Mouse (Mus musculus): Measurements from ENCODE around the gene Psmb5. TPM values are rescaled to one million over a fixed set of nuclear protein-coding genes. Genes with fewer than 3 reads are reported as not detected.
"Not testable (repeated sequence)": the region's sequence is repeated elsewhere in the genome, so short reads cannot be mapped to it uniquely, and the experiment has no call there.

Gene Psmb5
- total and polyA plus RNA-seq, 2 experiments from 2014 or later = 204 to 411 TPM

DNA sequence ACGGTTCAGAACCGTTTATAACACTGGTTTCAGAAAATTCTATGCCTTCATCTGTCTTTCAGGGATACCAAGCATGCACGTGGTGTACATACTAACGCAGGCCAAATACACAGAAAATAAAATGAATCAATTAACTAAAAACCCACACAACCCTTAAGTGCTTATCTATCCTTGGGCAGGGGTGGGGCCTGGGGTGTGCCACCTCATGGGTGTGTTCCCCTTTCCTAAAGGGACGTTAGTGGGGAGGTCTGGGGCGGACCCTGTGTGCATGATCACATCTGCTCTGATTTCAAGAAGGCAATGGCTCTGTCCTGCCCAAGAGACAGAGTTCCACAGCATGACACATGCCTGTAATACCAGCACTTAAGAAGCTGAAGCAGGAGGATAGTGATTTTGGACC lies 5.5 kb upstream of the Psmb5 start:
- no peak for TF ChIP-seq CTCF (IDR thresholded peaks at IDR 0.05; ENCODE audit: low read depth)
- no peak overlapping the region for H3K4me2 ChIP-seq (ENCODE audit: low read depth, low read length)
- H3K9ac ChIP-seq (replicated peaks; ENCODE audit: low read length) = no peak overlapping the region
- H3K27me3 ChIP-seq (ENCODE audit: insufficient read depth, low read length) = no peaks in the 10 kb centered on the region
- H3K4me1 ChIP-seq (ENCODE audit: insufficient read depth, low read length) = no peaks in the 10 kb centered on the region
- H3K36me3 ChIP-seq (ENCODE audit: insufficient read depth, low read length) = no peaks in the 10 kb centered on the region
- no peaks in the 10 kb centered on the region for H3K9me3 ChIP-seq (ENCODE audit: low read length)
- H3K27ac ChIP-seq = no peak overlapping the region
- no peak overlapping the region for H3K4me3 ChIP-seq (ENCODE audit: low read length)
- ATAC-seq (no peak), DNase-seq (ENCODE audit: low spot score) (no peak)
- WGBS = 86% methylated on average over 6 of the region's 6 CpGs

DNA sequence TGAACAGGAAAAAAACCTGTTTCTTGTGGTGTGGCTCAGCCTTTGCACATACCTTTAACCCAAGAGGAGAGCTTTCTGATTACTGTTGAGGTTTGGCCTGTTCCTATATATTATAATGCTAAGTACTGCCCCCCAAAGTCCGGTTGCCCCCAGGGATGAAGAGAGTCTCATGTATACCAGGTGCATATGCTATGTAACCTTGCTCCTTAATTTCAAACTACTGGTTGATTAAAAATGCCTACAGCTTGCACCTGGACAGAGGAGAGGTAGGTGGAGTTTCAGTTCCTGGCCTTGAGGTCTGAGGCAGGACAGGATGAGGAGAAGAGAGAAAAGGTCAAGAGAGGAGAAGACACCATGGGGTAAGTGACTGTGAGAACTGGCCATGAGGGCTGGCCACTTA lies 3.3 kb upstream of the Psmb5 start, which contains the start of gene Psmb11:
Gene Psmb11, plus strand, starts transcription at position 301 of the 400 bp plus-strand sequence.
- 89% methylated on average over 1 of the region's 1 CpGs for WGBS
- ATAC-seq (no peak), DNase-seq (ENCODE audit: low spot score) (no peak)
- H3K9me3 ChIP-seq (ENCODE audit: low read length) = no peaks in the 10 kb centered on the region
- no peak within 1 kb of the TSS for H3K27ac ChIP-seq
- H3K4me1 ChIP-seq (ENCODE audit: insufficient read depth, low read length) = peaks cover 6% of the 10 kb centered on the region; the same call in 1 of the 2 replicates
- no peaks in the 10 kb centered on the region for H3K27me3 ChIP-seq (ENCODE audit: insufficient read depth, low read length)
- H3K9ac ChIP-seq (replicated peaks; ENCODE audit: low read length) = no peak within 1 kb of the TSS
- TF ChIP-seq CTCF (IDR thresholded peaks at IDR 0.05; ENCODE audit: low read depth) = no peak
- no peak within 1 kb of the TSS for H3K4me2 ChIP-seq (ENCODE audit: low read depth, low read length)
- H3K4me3 ChIP-seq (ENCODE audit: low read length) = no peak within 1 kb of the TSS
- no peaks in the 10 kb centered on the region for H3K36me3 ChIP-seq (ENCODE audit: insufficient read depth, low read length)

DNA sequence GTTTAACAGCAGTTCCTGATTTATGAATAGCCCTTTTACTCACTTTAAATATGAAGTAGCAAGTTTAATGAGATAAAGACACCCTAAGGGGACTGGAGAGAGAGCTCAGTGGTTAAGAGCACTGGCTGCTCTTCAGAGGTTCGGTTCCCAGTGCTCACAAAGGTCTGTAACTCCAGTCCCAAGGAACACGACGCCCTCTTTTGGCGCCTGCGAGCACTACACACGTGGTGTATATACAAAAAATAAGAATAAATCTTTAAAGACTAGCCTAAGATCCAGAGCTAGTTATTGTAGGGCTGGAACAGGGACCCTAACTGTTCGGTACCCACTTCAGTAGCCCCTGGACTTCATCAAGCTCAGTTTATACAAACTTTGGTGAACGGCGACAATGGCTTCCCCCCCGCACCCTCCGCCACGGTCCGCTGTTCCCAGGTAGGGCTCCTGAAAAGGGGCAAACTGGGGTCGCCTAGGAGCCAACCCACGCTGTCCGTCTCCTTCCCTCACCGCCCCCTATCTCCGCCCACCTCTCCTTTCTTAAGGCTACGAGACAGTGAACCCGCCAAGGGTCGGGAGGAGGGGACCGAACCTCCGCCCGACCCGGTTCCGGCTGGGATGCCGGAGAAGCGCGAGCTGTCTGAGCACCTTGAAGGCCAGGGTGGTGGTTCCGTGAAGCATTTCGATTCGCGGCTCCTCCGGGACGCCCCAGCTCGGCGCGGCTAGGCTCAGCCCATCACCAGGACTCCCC lies 498 bp downstream of the Psmb5 start:
- TF ChIP-seq CTCF (IDR thresholded peaks at IDR 0.05; ENCODE audit: low read depth) = peak; percentile 34; the same call in 1 of the 2 replicates
- H3K36me3 ChIP-seq (ENCODE audit: insufficient read depth, low read length) = peaks cover 15% of the 10 kb centered on the region
- H3K9me3 ChIP-seq (ENCODE audit: low read length) = no peaks in the 10 kb centered on the region
- peak overlapping the region; percentile 74 for H3K9ac ChIP-seq (replicated peaks; ENCODE audit: low read length)
- peaks cover 6% of the 10 kb centered on the region; the same call in 1 of the 2 replicates for H3K4me1 ChIP-seq (ENCODE audit: insufficient read depth, low read length)
- peak; percentile 43 for DNase-seq (ENCODE audit: low spot score)
- peak overlapping the region; percentile 66 for H3K4me3 ChIP-seq (ENCODE audit: low read length)
- H3K27me3 ChIP-seq (ENCODE audit: insufficient read depth, low read length) = no peaks in the 10 kb centered on the region
- peak; percentile 65 for ATAC-seq
- peak overlapping the region; percentile 78 for H3K4me2 ChIP-seq (ENCODE audit: low read depth, low read length)
- 3% methylated on average over 38 of the region's 38 CpGs for WGBS
- peak overlapping the region; percentile 87 for H3K27ac ChIP-seq

DNA sequence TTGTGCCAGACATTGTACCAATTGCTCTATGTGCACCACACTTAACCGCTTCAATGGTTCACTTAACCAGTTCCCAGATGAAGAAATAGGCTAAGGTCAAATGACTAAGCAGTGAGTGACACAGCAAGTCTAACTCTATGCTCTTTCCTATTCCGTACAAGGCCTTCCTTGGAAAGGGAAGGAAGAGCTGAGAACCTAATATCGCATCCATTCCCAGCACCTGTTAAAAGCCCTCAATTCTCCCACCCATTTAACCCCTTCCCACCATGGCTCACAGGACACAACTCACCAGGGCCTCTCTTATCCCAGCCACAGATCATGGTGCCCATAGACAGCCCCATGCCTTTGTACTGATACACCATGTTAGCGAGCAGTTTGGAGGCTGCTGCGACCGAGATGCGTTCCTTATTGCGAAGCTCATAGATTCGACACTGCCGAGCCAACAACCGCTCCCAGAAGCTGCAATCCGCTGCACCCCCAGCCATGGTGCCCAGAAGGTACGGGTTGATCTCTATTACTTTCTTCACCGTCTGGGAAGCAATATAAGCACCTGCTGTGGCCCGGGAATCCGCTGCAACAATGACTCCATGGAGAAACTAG lies 1.5 kb downstream of the Psmb5 start:
- no peak for TF ChIP-seq CTCF (IDR thresholded peaks at IDR 0.05; ENCODE audit: low read depth)
- 89% methylated on average over 16 of the region's 16 CpGs for WGBS
- H3K27me3 ChIP-seq (ENCODE audit: insufficient read depth, low read length) = no peaks in the 10 kb centered on the region
- no peaks in the 10 kb centered on the region for H3K9me3 ChIP-seq (ENCODE audit: low read length)
- H3K27ac ChIP-seq = no peak overlapping the region
- H3K4me1 ChIP-seq (ENCODE audit: insufficient read depth, low read length) = peaks cover 6% of the 10 kb centered on the region; the same call in 1 of the 2 replicates
- DNase-seq (ENCODE audit: low spot score) (no peak), ATAC-seq (no peak)
- H3K36me3 ChIP-seq (ENCODE audit: insufficient read depth, low read length) = peaks cover 15% of the 10 kb centered on the region
- no peak overlapping the region for H3K4me2 ChIP-seq (ENCODE audit: low read depth, low read length)
- H3K4me3 ChIP-seq (ENCODE audit: low read length) = no peak overlapping the region
- no peak overlapping the region for H3K9ac ChIP-seq (replicated peaks; ENCODE audit: low read length)

DNA sequence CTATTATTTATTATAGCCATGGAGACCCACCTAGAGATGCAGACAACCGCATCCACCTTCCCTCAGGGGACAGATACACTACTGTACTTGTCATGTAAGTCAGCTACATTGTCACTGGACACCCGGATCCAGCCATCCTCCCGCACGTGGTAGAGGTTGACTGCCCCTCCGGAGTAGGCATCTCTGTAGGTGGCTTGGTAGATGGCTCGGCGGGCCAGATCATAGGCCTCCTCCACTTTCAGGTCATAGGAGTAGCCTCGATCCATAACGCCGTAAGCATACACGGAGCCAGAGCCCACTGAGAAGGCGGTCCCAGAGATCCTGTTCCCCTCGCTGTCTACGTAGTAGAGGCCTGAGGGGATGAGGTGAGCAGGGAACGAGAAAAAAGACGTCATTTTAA lies 3.7 kb downstream of the Psmb5 start:
- not testable (repeated sequence) for H3K9me3 ChIP-seq (ENCODE audit: low read length); H3K9ac ChIP-seq (replicated peaks; ENCODE audit: low read length); H3K27ac ChIP-seq; ATAC-seq; DNase-seq (ENCODE audit: low spot score); H3K27me3 ChIP-seq (ENCODE audit: insufficient read depth, low read length); H3K4me2 ChIP-seq (ENCODE audit: low read depth, low read length); H3K4me1 ChIP-seq (ENCODE audit: insufficient read depth, low read length); H3K4me3 ChIP-seq (ENCODE audit: low read length)
- H3K36me3 ChIP-seq (ENCODE audit: insufficient read depth, low read length) = peaks cover 15% of the 10 kb centered on the region
- 92% methylated on average over 12 of the region's 16 CpGs for WGBS

DNA sequence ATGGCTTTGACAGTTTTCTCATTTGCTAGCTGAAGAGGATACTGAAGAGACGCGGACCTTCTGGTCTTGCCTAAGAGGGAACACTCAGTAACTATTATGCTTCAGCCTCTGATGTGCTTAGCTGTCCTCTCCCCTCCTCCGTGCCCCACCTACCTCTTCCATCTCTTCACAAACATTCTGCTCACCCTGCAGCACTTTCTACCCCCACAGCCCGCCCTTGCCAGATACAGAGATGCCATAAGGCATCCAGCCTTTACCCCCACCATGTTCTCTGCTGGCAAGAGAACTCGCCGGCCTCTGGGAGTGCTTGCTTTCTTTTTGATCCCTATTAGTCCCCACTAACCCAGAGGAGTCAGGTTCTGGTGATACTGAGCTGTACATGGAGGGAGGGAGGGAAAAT lies 7.2 kb downstream of the Psmb5 start:
- DNase-seq (ENCODE audit: low spot score) = no peak
- Histone ChIP-seq H3K9me3 (ENCODE audit: low read length) (no peaks in the 10 kb centered on the region), H3K9ac (replicated peaks; ENCODE audit: low read length) (no peak overlapping the region), H3K36me3 (ENCODE audit: insufficient read depth, low read length) (peaks cover 15% of the 10 kb centered on the region), H3K4me1 (ENCODE audit: insufficient read depth, low read length) (no peaks in the 10 kb centered on the region), H3K27me3 (ENCODE audit: insufficient read depth, low read length) (no peaks in the 10 kb centered on the region), H3K4me3 (ENCODE audit: low read length) (no peak overlapping the region), H3K27ac (no peak overlapping the region), H3K4me2 (ENCODE audit: low read depth, low read length) (no peak overlapping the region)
- WGBS = 82% methylated on average over 6 of the region's 6 CpGs
- no peak for ATAC-seq
- no peak for TF ChIP-seq CTCF (IDR thresholded peaks at IDR 0.05; ENCODE audit: low read depth)

DNA sequence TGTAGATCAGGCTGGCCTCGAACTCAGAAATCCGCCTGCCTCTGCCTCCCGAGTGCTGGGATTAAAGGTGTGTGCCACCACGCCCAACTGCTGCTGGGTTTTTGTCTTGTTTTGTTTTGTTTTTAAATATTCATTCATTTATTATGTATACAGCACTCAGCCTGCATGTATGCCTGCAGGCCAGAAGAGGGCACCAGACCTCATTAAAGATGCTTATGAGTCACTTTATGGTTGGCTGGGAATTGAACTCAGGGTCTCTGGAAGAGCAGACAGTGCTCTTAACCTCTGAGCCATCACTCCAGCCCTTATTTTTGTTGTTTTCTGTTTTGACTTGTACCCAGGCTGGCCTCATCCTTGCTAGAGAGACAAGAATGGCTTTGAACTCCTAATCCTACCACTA lies 7.9 kb downstream of the Psmb5 start:
- H3K4me2 ChIP-seq (ENCODE audit: low read depth, low read length) = no peak overlapping the region
- H3K9ac ChIP-seq (replicated peaks; ENCODE audit: low read length) = no peak overlapping the region
- ATAC-seq (no peak), DNase-seq (ENCODE audit: low spot score) (peak; percentile 62)
- no peaks in the 10 kb centered on the region for H3K4me1 ChIP-seq (ENCODE audit: insufficient read depth, low read length)
- no peaks in the 10 kb centered on the region for H3K9me3 ChIP-seq (ENCODE audit: low read length)
- no peaks in the 10 kb centered on the region for H3K27me3 ChIP-seq (ENCODE audit: insufficient read depth, low read length)
- TF ChIP-seq CTCF (IDR thresholded peaks at IDR 0.05; ENCODE audit: low read depth) = peak; percentile 62
- no peak overlapping the region for H3K27ac ChIP-seq
- H3K4me3 ChIP-seq (ENCODE audit: low read length) = no peak overlapping the region
- H3K36me3 ChIP-seq (ENCODE audit: insufficient read depth, low read length) = peaks cover 12% of the 10 kb centered on the region
- WGBS = 78% methylated on average over 4 of the region's 4 CpGs

All from hindbrain, postnatal 0 days (tissue).